Mouse (Mus musculus) hindbrain, embryonic 11.5 days (tissue): ENCODE measurements around the gene Uggt1. TPM values are rescaled to one million over a fixed set of nuclear protein-coding genes. Genes with fewer than 3 reads are reported as not detected.

ENCODE experiments used
- ATAC-seq: fragments of 200-750 bp; cut with Nextera tagmentation; 2 replicates; pipeline ENCODE4 v1.8.0; 2017; ENCODE audit warnings: mild to moderate bottlenecking, moderate TSS enrichment, moderate library complexity; ENCODE audit not compliant: low FRiP score
- DNase-seq: peaks from one replicate; pipeline ENCODE4 v3.0.0-alpha.2; 2015; ENCODE audit warnings: low spot score
- H3K27ac ChIP-seq: fragments of 300-500 bp; sonication (generic); 2 replicates; pipeline ENCODE4 v1.5.1; 2014; ENCODE audit warnings: mild to moderate bottlenecking, low read depth, low read length
- H3K27me3 ChIP-seq: fragments of 300-500 bp; sonication (generic); 2 replicates; pipeline ENCODE4 v1.6.1; 2014; ENCODE audit warnings: mild to moderate bottlenecking, low read length, moderate library complexity, mixed read lengths; ENCODE audit not compliant: control insufficient read depth, insufficient read depth
- H3K36me3 ChIP-seq: fragments of 300-500 bp; sonication (generic); 2 replicates; pipeline ENCODE4 v1.6.1; 2014; ENCODE audit warnings: mild to moderate bottlenecking, low read length, moderate library complexity, mixed read lengths; ENCODE audit not compliant: control insufficient read depth, insufficient read depth
- H3K4me1 ChIP-seq: fragments of 300-500 bp; sonication (generic); replicated peaks from 2 replicates; pipeline ENCODE4 v1.6.1; 2014; ENCODE audit warnings: low read length, mixed read lengths; ENCODE audit not compliant: control insufficient read depth, insufficient read depth
- H3K4me2 ChIP-seq: fragments of 300-500 bp; sonication (generic); replicated peaks from 2 replicates; pipeline ENCODE4 v1.6.1; 2014; ENCODE audit warnings: mild to moderate bottlenecking, low read depth, low read length
- H3K4me3 ChIP-seq: fragments of 300-500 bp; sonication (generic); 2 replicates; pipeline ENCODE4 v1.5.1; 2014; ENCODE audit warnings: low read depth, low read length
- H3K9ac ChIP-seq: fragments of 300-500 bp; sonication (generic); 2 replicates; pipeline ENCODE4 v1.6.1; 2014; ENCODE audit warnings: low read depth, low read length
- H3K9me3 ChIP-seq: fragments of 300-500 bp; sonication (generic); 2 replicates; pipeline ENCODE4 v1.6.1; 2016; ENCODE audit warnings: low read length; ENCODE audit not compliant: control insufficient read depth
- WGBS: fragments of 180-500 bp; shearing (Covaris S2); extraction: QIAGEN DNeasy Blood & Tissue Kit; methylation state at CpG from one replicate; pipeline ENCODE4 v1.1.7; 2014; 5-methylcytosine and 5-hydroxymethylcytosine counted together
- polyA plus RNA-seq: library from polyadenylated mRNA; unstranded; fragments of >200 nt; fragmentation: Nextera tagmentation; extraction: Ambion mirVana; gene quantifications from 2 replicates; pipeline ENCODE4 v1.2.1, GENCODE M21; 2014

Gene Uggt1
- polyA plus RNA-seq, 1 experiment from 2014 or later, result 97.6 TPM

DNA sequence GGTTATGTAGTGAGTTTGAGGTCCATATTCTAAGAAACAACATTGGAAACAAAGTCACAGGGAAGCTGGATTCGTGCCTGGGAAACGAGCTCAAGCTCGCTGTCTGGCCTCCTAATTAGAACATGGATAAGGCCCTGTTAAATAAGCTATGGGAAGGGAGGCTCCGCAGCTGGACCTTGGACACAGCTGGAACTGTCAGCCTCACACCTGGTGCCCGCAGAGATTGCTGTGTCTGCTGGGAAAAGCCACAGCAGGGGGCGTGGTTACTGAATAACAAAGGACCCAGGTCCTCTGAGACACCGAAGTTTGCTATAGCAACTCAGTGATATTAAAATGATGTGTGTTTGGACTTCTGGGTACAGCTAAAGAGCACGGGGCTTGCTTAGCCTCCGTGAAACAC lies 6.9 kb upstream of the Uggt1 start:
- H3K4me1 ChIP-seq, result 0 out of 2 replicates have a peak, but pooled peaks cover 2% of the 10 kb centered on the region
- ATAC-seq (peak; percentile 48), DNase-seq (peak; percentile 48)
- H3K4me3 ChIP-seq, result no peak overlapping the region
- H3K27ac ChIP-seq, result no peak overlapping the region
- H3K9ac ChIP-seq, result no peak overlapping the region
- WGBS, result 3% methylated on average over 9 of the region's 9 CpGs
- no peaks in the 10 kb centered on the region for H3K36me3 ChIP-seq
- peaks cover 3% of the 10 kb centered on the region; the same call in 1 of the 2 replicates for H3K27me3 ChIP-seq
- H3K4me2 ChIP-seq, result no peak overlapping the region
- H3K9me3 ChIP-seq, result no peaks in the 10 kb centered on the region

DNA sequence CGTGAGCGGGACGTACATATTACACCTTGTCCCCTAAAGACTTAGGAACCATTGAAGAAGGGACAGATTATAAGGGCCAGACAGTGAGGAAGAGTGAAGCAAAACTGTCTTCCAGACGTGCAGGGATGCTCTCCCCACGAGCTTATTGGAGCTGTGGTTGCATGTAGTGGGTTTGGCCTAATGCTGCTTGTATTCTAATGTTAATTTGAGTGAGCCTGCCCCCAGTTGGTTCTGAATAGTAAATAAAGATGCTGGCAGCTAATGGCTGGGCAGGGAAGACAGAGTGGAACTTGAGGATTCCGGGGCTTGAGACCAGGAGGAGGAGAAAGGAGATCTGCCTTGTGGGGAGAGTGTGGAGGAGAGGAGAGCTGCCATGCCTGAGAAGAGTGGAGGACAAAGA lies 2.2 kb upstream of the Uggt1 start:
- DNase-seq (no peak), ATAC-seq (no peak)
- Histone ChIP-seq H3K9me3 (no peaks in the 10 kb centered on the region), H3K27me3 (no peaks in the 10 kb centered on the region), H3K4me2 (no peak overlapping the region), H3K9ac (no peak overlapping the region), H3K4me1 (0 out of 2 replicates have a peak, but pooled peaks cover 4% of the 10 kb centered on the region), H3K27ac (no peak overlapping the region), H3K4me3 (no peak overlapping the region), H3K36me3 (no peaks in the 10 kb centered on the region)
- 52% methylated on average over 6 of the region's 6 CpGs for WGBS

DNA sequence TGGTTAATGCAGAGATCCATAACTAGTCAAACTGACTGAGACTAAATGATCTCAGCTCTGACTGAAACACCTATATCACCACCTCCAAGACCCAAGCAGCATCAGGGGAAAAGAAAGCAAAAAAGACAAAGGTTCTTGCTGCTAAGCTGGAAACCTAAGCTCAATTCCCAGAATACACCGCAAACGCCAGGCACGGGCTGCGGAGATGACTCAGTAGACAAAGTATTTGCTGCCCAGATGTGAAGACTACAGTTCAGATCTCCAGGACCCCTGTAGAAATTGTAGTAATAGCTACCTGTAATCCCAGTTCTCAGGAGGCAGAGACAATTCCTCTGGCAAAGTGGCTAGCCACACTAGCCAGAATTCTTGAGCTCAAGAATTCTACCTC lies 302 bp upstream of the Uggt1 start:
- H3K4me2 ChIP-seq, result no peak overlapping the region
- H3K36me3 ChIP-seq, result no peaks in the 10 kb centered on the region
- DNase-seq (no peak), ATAC-seq (no peak)
- H3K4me3 ChIP-seq, result no peak overlapping the region
- 0 out of 2 replicates have a peak, but pooled peaks cover 2% of the 10 kb centered on the region for H3K4me1 ChIP-seq
- H3K9me3 ChIP-seq, result no peaks in the 10 kb centered on the region
- 91% methylated on average over 4 of the region's 4 CpGs for WGBS
- no peak overlapping the region for H3K9ac ChIP-seq
- H3K27ac ChIP-seq, result no peak overlapping the region
- H3K27me3 ChIP-seq, result no peaks in the 10 kb centered on the region

DNA sequence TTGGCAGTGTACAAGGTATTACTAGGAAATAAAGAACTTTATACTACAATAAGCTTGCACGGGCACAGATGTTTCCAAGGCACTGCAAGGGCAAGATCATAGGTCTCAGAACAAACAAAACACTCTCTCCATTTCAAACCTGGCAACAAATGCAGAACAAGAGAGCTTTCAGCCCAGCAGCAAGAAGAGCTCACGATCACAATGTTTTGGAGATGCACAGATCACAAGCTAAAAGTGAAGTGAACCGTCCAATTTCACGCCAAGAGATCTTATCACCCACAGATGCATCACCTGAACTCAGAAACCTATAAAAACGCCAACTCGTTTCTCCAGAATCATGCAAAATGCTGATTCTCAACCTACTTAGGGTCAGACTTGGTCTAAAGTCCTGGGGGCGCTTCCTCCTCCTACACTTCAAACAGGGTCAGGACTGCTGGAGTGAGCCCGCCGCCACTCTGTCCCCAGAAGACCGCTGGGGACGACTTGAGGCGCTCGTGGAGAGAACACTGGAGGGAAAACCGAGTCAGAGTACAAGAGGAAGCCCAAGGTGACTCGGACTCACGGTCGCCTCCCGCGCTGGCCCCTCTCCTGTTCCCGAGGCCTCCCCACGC lies 968 bp downstream of the Uggt1 start:
- Histone ChIP-seq H3K9ac (peak overlapping the region; percentile 73), H3K4me2 (peak overlapping the region; percentile 54), H3K27me3 (no peaks in the 10 kb centered on the region), H3K4me1 (0 out of 2 replicates have a peak, but pooled peaks cover 2% of the 10 kb centered on the region), H3K9me3 (no peaks in the 10 kb centered on the region), H3K27ac (peak overlapping the region; percentile 72), H3K36me3 (no peaks in the 10 kb centered on the region), H3K4me3 (peak overlapping the region; percentile 70)
- 4% methylated on average over 21 of the region's 21 CpGs for WGBS
- DNase-seq, result no peak
- no peak; the same call in none of the 2 replicates for ATAC-seq

DNA sequence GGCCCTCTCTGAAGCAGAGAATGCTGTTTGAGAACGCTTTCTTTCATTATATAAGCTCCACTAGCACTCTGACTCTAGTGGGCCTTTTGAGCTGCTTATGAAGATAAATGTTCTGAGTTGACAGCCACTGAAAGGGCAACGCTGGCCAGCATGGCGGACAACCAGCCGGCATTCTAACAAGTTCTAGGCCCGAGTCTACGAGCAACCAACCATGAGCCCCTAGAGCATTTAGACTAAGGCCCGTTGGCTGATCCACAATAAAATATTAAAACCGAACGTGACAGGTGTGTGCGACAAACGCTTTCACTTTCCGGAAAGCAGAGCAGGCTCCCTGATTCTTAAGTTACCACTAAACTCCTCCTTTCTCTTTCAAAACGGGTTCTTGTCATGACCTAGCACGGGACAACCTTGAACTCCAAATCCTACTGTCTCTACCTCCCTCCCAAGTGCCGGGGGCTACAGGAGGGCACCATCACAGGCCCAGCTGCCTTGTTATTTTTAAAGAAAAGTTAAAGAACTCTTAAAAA lies 2.6 kb downstream of the Uggt1 start:
- 81% methylated on average over 15 of the region's 15 CpGs for WGBS
- no peak for DNase-seq

DNA sequence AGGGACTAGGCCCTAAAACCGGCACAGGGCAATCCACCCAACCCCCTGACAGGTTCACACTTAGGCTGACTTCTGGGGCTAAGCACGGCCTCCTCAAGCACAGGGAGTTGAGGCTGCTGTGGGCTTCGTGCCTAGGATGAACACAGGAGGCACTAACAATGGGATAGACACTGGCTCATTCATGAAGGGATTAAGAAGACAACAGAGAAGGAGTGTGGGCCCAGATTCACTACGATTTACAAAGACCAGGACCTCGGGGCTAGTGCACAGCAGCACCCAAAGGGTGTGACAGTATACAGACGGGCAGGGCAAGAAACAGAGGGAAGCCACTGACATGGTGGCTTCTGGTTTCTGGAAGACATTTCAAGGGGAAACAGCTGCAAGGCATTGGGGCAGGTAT lies 4.3 kb downstream of the Uggt1 start:
- DNase-seq, result no peak
- no peak overlapping the region for H3K4me2 ChIP-seq
- no peak overlapping the region for H3K4me3 ChIP-seq
- 69% methylated on average over 6 of the region's 6 CpGs for WGBS
- no peaks in the 10 kb centered on the region for H3K27me3 ChIP-seq
- no peak for ATAC-seq
- H3K27ac ChIP-seq, result no peak overlapping the region
- no peaks in the 10 kb centered on the region for H3K9me3 ChIP-seq
- H3K36me3 ChIP-seq, result no peaks in the 10 kb centered on the region
- H3K4me1 ChIP-seq, result 0 out of 2 replicates have a peak, but pooled peaks cover 2% of the 10 kb centered on the region
- H3K9ac ChIP-seq, result no peak overlapping the region

More for the DNA sequence above, 2.6 kb downstream of the Uggt1 start:
- H3K9me3 ChIP-seq, result no peaks in the 10 kb centered on the region
- H3K4me1 ChIP-seq, result 0 out of 2 replicates have a peak, but pooled peaks cover 2% of the 10 kb centered on the region
- H3K4me3 ChIP-seq, result no peak overlapping the region
- H3K9ac ChIP-seq, result no peak overlapping the region
- no peaks in the 10 kb centered on the region for H3K27me3 ChIP-seq
- H3K27ac ChIP-seq, result no peak overlapping the region
- ATAC-seq, result no peak
- H3K36me3 ChIP-seq, result no peaks in the 10 kb centered on the region
- H3K4me2 ChIP-seq, result no peak overlapping the region

DNA sequence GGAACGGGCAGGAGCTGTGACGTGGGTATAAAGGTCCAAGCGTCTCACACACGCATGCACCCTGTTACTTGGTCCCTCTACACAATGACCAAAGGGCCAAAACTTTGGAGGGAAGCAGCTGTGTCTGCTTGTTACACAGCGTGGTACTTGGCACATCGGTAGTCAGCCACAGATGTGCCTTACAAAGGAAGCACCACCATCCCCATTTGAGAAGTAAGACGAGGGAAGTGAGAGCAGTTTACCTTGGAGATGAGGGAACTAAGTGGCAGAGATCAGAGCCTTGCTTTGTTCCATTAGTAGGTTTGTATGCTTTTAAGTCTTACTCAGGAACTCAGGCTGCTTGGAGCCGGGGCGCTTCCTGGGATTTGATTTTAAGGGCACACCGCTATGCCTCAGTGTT lies 5.1 kb downstream of the Uggt1 start:
- Histone ChIP-seq H3K27me3 (no peaks in the 10 kb centered on the region), H3K9me3 (no peaks in the 10 kb centered on the region), H3K36me3 (no peaks in the 10 kb centered on the region), H3K4me2 (no peak overlapping the region), H3K27ac (no peak overlapping the region), H3K9ac (no peak overlapping the region), H3K4me1 (0 out of 2 replicates have a peak, but pooled peaks cover 2% of the 10 kb centered on the region), H3K4me3 (no peak overlapping the region)
- no peak for DNase-seq
- WGBS, result 93% methylated on average over 10 of the region's 10 CpGs
- ATAC-seq, result no peak

DNA sequence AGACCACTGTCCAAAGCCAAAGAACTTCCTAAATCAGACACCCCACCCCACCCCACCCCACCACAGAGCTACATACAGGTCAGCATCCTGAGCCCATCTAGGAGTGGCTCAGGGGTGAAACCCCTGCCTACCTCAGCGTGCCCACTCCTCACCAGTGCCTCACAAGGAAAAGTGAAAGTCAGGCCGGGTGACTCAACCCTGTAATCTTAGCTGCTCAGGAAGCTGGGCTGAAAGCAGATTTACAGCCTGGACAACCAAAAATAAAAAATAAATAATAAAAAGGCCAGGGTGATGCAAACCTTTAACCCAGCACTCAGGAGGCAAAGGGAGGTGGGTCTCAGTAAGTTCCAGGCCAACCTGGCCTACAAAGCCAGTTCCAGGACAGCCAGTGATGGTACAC lies 8.7 kb downstream of the Uggt1 start:
- no peak overlapping the region for H3K9ac ChIP-seq
- H3K4me2 ChIP-seq, result no peak overlapping the region
- no peak overlapping the region for H3K4me3 ChIP-seq
- H3K27me3 ChIP-seq, result no peaks in the 10 kb centered on the region
- H3K27ac ChIP-seq, result no peak overlapping the region
- WGBS, result 97% methylated on average over 2 of the region's 2 CpGs
- H3K36me3 ChIP-seq, result peaks cover 3% of the 10 kb centered on the region; the same call in 1 of the 2 replicates
- no peak for DNase-seq
- no peaks in the 10 kb centered on the region for H3K9me3 ChIP-seq
- ATAC-seq, result no peak
- no peaks in the 10 kb centered on the region for H3K4me1 ChIP-seq

DNA sequence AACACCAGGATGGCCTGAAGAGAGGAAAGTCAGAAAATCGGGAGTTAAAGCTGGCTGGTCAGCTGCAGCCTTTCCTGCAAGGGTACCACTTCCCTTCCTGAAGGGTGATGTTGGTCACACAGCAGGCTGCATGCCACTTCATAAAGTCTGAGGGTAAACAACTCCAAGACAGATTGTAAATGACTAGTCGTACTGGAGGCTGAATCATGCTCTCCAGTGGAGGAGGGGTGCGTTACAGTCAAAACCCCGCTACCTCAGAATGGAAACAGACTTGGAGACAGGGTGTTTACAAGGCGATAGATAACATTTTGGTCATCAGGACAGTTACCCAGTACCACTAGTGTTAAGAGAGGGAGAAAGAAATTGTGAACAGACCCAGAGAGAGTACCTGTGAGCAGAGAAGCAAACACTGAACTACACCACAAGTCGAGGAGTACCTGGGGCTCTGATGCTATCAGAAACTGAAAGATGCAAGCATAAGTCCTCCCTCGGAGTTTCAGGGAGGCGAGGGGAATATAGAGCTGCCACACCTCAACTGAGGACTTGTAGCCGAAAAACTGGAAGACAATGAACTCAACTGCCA lies 9.4 kb downstream of the Uggt1 start:
- Histone ChIP-seq H3K9me3 (no peaks in the 10 kb centered on the region), H3K4me1 (no peaks in the 10 kb centered on the region), H3K27me3 (no peaks in the 10 kb centered on the region), H3K4me3 (no peak overlapping the region), H3K4me2 (no peak overlapping the region), H3K36me3 (peaks cover 3% of the 10 kb centered on the region; the same call in 1 of the 2 replicates), H3K9ac (no peak overlapping the region), H3K27ac (no peak overlapping the region)
- no peak for DNase-seq
- ATAC-seq, result no peak
- WGBS, result 89% methylated on average over 9 of the region's 9 CpGs
